Mouse (Mus musculus): ENCODE data around the gene Gpank1. TPM values are rescaled to one million over a fixed set of nuclear protein-coding genes. Genes with fewer than 3 reads are reported as not detected.

Gene Gpank1
- total and polyA plus RNA-seq, 3 experiments = 6.8 to 9.5 (median 8.5) TPM

DNA sequence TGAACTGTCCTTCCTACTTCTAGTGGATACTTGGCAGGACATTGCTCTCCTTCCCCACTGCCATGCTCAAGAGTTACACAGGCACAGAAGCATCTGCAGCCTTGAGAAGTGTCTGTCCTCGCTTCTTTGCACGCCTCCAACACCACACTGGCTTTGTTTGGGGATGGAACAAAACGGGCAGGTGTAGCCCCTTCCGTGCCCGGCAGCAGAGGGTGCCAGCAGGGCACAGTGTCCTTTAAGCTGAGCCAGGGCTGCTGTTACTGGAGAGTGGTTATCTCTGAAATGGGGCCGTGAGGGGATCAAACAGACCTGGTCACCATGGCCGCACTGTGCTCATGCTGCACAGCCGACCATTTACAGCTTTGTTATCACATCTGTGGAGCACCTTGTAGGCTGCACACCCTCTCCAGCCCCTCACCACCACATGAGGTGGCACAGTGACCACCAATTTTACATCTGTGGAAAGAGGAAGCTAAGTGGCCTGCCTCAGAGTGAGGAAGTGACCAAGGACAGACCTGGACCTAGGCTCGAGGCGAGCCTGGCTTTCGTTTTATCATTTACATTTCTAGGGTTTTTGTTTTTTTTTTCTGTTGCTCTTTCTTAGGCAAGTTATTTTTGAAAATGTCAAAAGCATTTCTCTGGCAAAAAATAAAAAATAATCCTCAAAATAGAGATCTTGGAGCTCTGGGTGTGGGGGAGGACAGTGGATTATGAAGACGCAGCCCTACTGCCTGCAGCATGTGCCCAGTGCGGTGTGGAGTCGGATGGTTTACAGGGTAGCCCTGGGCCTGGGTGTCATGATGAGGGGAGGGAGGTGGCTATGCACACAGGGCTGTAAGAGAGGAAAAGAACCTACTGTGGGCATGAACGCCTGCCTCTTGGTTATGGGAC is 26.5 kb upstream of the Gpank1 start:
- Histone ChIP-seq H3K4me1 (ENCODE audit: control insufficient read depth, insufficient read depth, low read length) (peaks cover 1% of the 10 kb centered on the region; the same call in 1 of the 2 replicates), H3K79me2 (replicated peaks; ENCODE audit: control insufficient read depth, insufficient read depth, low read length) (no peaks in the 10 kb centered on the region), H3K36me3 (ENCODE audit: control insufficient read depth, insufficient read depth, low read length) (no peaks in the 10 kb centered on the region), H3K27ac (no peak overlapping the region), H3K4me3 (no peak overlapping the region), H3K9ac (ENCODE audit: low read depth, low read length) (no peak overlapping the region), H3K27me3 (ENCODE audit: control insufficient read depth, insufficient read depth, low read length) (no peaks in the 10 kb centered on the region)
- intact Hi-C loops (cut with DNase I) = no loop called here
- TF ChIP-seq CTCF (IDR thresholded peaks at IDR 0.05) (no peak), POLR2A (IDR thresholded peaks at IDR 0.05; ENCODE audit: insufficient read depth, low read depth, low read length) (no peak), EP300 (IDR thresholded peaks at IDR 0.05; ENCODE audit: insufficient read depth, low read depth, low read length) (no peak)
- DNase-seq = no peak
- WGBS = 73% methylated on average over 15 of the region's 15 CpGs

GRCm38 (mm10) chr17:35096597-35096996 is 24.7 kb upstream of the Gpank1 start:
- Histone ChIP-seq H3K27ac (no peak overlapping the region), H3K9ac (ENCODE audit: low read depth, low read length) (no peak overlapping the region), H3K4me1 (ENCODE audit: control insufficient read depth, insufficient read depth, low read length) (no peaks in the 10 kb centered on the region), H3K27me3 (ENCODE audit: control insufficient read depth, insufficient read depth, low read length) (no peaks in the 10 kb centered on the region), H3K4me3 (no peak overlapping the region), H3K36me3 (ENCODE audit: control insufficient read depth, insufficient read depth, low read length) (no peaks in the 10 kb centered on the region), H3K79me2 (replicated peaks; ENCODE audit: control insufficient read depth, insufficient read depth, low read length) (no peaks in the 10 kb centered on the region)
- intact Hi-C loops (cut with DNase I) = no loop called here
- 85% methylated on average over 12 of the region's 12 CpGs for WGBS
- TF ChIP-seq CTCF (IDR thresholded peaks at IDR 0.05) (no peak), EP300 (IDR thresholded peaks at IDR 0.05; ENCODE audit: insufficient read depth, low read depth, low read length) (no peak), POLR2A (IDR thresholded peaks at IDR 0.05; ENCODE audit: insufficient read depth, low read depth, low read length) (no peak)
- no peak for DNase-seq

GRCm38 (mm10) chr17:35097164-35097655 is 24.0 kb upstream of the Gpank1 start:
- DNase-seq = no peak
- TF ChIP-seq POLR2A (IDR thresholded peaks at IDR 0.05; ENCODE audit: insufficient read depth, low read depth, low read length) (no peak), CTCF (IDR thresholded peaks at IDR 0.05) (peak; percentile 39)
- H3K9ac ChIP-seq (ENCODE audit: low read depth, low read length) = no peak overlapping the region
- H3K27me3 ChIP-seq (ENCODE audit: control insufficient read depth, insufficient read depth, low read length) = no peaks in the 10 kb centered on the region
- 84% methylated on average over 12 of the region's 12 CpGs for WGBS
- H3K36me3 ChIP-seq (ENCODE audit: control insufficient read depth, insufficient read depth, low read length) = no peaks in the 10 kb centered on the region
- H3K4me3 ChIP-seq = no peak overlapping the region
- intact Hi-C loops (cut with DNase I) = no loop called here
- no peak overlapping the region for H3K27ac ChIP-seq
- no peaks in the 10 kb centered on the region for H3K79me2 ChIP-seq (replicated peaks; ENCODE audit: control insufficient read depth, insufficient read depth, low read length)
- no peaks in the 10 kb centered on the region for H3K4me1 ChIP-seq (ENCODE audit: control insufficient read depth, insufficient read depth, low read length)

DNA sequence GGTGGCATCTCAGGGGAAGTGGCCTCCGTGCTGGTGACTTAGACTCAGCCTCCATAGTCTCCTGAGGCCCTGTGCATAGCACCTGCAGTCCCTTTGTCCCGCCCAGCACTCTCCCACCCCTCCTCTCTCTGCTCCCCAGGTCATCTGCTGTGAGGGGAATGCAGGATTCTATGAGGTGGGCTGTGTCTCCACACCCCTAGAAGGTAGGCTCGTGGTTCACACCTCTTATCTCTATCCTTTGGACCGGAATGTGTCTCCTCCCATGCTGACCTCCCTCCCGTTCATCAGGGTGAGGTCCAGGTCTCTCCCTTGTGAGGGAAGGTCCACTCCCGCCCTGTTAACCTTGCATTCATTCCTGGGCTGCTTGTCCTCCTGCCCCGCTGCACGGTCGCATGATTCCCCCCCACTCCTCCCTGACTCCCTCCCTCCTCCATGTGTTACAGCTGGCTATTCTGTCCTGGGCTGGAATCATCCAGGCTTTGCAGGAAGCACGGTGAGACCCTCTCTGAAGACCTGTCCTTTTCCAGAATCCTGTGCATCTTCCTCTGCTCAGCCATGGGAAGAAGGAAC is 21.0 kb upstream of the Gpank1 start:
- Histone ChIP-seq H3K79me2 (replicated peaks; ENCODE audit: control insufficient read depth, insufficient read depth, low read length) (no peaks in the 10 kb centered on the region), H3K27me3 (ENCODE audit: control insufficient read depth, insufficient read depth, low read length) (no peaks in the 10 kb centered on the region), H3K36me3 (ENCODE audit: control insufficient read depth, insufficient read depth, low read length) (no peaks in the 10 kb centered on the region), H3K4me3 (no peak overlapping the region), H3K27ac (no peak overlapping the region), H3K9ac (ENCODE audit: low read depth, low read length) (no peak overlapping the region), H3K4me1 (ENCODE audit: control insufficient read depth, insufficient read depth, low read length) (no peaks in the 10 kb centered on the region)
- TF ChIP-seq CTCF (IDR thresholded peaks at IDR 0.05) (no peak), EP300 (IDR thresholded peaks at IDR 0.05; ENCODE audit: insufficient read depth, low read depth, low read length) (no peak), POLR2A (IDR thresholded peaks at IDR 0.05; ENCODE audit: insufficient read depth, low read depth, low read length) (no peak)
- DNase-seq = no peak
- 68% methylated on average over 10 of the region's 10 CpGs for WGBS
- intact Hi-C loops (cut with DNase I) = no loop called here

GRCm38 (mm10) chr17:35101161-35101560 is 20.1 kb upstream of the Gpank1 start:
- Histone ChIP-seq H3K27me3 (ENCODE audit: control insufficient read depth, insufficient read depth, low read length) (no peaks in the 10 kb centered on the region), H3K79me2 (replicated peaks; ENCODE audit: control insufficient read depth, insufficient read depth, low read length) (no peaks in the 10 kb centered on the region), H3K36me3 (ENCODE audit: control insufficient read depth, insufficient read depth, low read length) (no peaks in the 10 kb centered on the region), H3K4me3 (no peak overlapping the region), H3K27ac (no peak overlapping the region), H3K9ac (ENCODE audit: low read depth, low read length) (no peak overlapping the region), H3K4me1 (ENCODE audit: control insufficient read depth, insufficient read depth, low read length) (no peaks in the 10 kb centered on the region)
- intact Hi-C loops (cut with DNase I) = no loop called here
- TF ChIP-seq CTCF (IDR thresholded peaks at IDR 0.05) = no peak
- no peak for DNase-seq
- WGBS = 76% methylated on average over 11 of the region's 11 CpGs

DNA sequence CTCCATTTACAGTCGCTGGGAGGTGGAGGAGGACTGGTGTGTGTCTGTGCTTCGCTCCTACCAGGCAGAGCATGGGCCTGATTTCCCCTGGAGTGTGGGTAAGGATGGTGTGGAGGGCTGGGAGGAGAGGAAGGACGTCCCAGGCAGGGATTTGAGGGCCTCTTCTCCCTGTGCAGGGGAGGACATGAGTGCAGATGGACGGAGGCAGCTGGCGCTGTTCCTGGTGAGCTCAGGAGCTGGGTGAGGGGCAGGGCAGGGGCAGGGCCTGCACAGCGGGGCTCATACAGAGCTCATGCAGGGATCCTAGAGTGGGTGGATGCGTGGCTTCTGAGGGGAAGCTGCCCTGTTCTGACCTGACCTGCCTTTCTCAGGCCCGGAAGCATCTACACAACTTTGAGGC is 19.0 kb upstream of the Gpank1 start:
- Histone ChIP-seq H3K36me3 (ENCODE audit: control insufficient read depth, insufficient read depth, low read length) (no peaks in the 10 kb centered on the region), H3K79me2 (replicated peaks; ENCODE audit: control insufficient read depth, insufficient read depth, low read length) (no peaks in the 10 kb centered on the region), H3K27me3 (ENCODE audit: control insufficient read depth, insufficient read depth, low read length) (no peaks in the 10 kb centered on the region), H3K27ac (no peak overlapping the region), H3K9ac (ENCODE audit: low read depth, low read length) (no peak overlapping the region), H3K4me1 (ENCODE audit: control insufficient read depth, insufficient read depth, low read length) (no peaks in the 10 kb centered on the region), H3K4me3 (no peak overlapping the region)
- TF ChIP-seq CTCF (IDR thresholded peaks at IDR 0.05) (no peak), POLR2A (IDR thresholded peaks at IDR 0.05; ENCODE audit: insufficient read depth, low read depth, low read length) (no peak), EP300 (IDR thresholded peaks at IDR 0.05; ENCODE audit: insufficient read depth, low read depth, low read length) (no peak)
- intact Hi-C loops (cut with DNase I) = no loop called here
- DNase-seq = no peak
- 59% methylated on average over 8 of the region's 8 CpGs for WGBS

All from heart, adult 2 months (tissue).